Mouse (Mus musculus): ENCODE measurements around the gene Rdh16f1.
"Not testable (repeated sequence)": the region's sequence is repeated elsewhere in the genome, so short reads cannot be mapped to it uniquely, and the experiment has no call there.

The Rdh16f1 gene

DNA sequence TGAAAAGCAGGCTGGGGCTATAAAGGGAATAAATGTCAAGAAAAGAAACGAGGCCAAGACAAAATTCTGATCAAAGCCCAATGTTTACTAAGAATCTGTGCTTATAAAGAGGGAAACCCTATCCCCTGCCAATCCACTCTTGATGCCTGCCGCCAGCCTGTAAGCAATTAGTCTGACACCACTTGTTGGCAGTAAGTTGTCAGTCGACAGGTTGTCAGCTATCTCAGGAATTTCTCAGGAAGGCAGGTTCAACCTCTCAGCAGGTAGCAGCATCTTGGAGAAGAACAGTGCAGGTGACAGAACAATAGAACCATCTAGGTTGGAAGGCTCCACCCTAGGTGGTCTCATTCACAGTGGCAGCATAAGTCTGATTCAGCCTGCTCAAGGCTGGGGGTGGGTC, 69.5 kb downstream of the Rdh16f1 start:
- no peak for DNase-seq (ENCODE audit: low read depth)

DNA sequence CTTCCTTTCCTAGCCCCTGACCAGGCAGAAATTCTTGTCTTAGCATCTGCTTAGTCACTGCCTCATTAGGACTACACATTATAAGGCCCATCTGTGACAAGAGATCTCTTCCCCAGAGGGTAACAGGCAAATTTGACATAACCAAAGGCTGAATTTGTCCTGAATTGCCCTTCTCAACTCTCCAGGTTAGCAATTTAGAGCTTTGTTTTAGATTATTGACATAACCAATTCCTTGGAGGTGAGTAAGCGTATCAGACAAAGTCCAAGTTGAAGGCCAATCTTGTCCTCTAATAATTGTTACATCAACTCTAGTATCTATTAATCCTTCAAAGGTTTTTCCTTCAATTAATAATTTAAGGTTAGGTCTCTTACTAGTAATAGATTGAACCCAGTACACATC, 74.6 kb downstream of the Rdh16f1 start:
- DNase-seq (ENCODE audit: low read depth), result not testable (repeated sequence)

DNA sequence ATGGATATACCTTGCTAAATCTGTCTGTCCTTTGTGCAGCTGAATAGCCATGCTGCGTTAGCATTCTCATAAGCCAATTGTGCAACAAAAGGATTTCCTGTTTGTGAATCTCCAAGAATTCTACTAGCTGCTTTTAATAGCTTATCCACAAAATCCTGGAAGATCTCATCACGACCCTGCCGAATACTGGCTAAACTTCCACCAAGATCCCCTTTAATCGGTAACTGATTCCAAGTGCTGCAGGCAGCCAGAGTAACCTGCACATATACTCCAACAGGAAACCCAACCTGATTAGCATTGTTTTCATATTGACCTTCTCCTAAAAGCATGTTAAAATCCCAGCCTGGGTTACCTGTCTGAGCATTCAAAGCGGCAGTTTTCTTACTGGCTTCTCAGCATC, 75.7 kb downstream of the Rdh16f1 start:
- no peak for DNase-seq (ENCODE audit: low read depth)

DNA sequence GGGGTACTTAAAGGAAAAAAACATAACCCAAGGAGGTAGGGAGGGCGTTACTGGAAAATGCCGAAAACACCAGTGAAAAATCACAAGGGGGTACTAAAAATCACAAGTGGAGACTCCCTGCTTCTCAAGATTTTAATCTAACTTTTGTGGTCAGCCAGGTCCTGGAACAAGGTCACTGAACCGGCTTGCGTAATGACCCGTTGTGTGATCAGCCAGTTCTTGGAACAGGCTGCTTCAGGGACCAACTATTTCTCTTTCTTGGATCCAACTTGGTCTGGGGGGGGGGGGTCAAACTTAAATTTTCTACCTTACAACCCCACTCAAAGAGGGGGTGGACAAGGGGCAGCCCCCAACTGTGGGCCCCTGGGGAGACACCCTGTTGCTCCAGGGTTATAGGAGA, 78.2 kb downstream of the Rdh16f1 start:
- not testable (repeated sequence) for DNase-seq (ENCODE audit: low read depth)

DNA sequence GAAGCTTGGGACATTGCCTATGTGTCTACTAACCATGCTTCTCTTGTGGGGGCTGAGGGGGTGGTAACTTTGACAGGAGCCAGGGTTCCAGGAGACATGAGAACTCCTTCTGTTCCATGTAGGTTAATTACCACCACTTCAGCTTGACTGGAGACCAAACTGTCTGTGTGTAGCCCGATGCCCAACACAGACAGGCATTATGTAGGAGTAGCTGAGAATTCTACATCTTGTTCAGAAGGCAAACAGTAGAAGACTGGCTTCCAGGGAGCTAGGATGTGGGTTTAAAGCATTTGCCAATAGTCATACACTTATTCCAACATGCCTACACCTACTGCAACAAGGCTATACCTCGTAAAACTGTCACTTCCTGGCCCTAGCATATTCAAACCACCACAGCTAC, 79.0 kb downstream of the Rdh16f1 start:
- DNase-seq (ENCODE audit: low read depth), result no peak

DNA sequence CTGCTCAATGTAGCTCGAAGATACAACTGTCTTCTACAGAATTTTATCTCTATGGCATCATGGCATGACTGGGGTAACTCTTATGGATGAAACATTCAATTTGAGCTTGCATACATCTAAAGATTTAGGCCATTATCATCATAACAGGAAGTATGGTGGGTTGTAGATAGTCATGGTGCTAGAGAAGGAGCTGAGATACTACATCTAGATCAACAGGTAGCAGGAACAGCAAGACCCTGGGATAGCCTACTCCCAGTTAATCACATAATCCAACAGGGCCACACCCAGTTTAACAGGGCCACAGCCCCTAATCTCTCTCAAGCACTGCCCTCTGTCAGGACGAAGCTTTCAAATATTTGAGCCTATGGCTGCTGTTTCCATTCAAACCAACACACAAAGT, 81.2 kb downstream of the Rdh16f1 start:
- DNase-seq (ENCODE audit: low read depth), result no peak

Measured in induced T-regulatory cell, adult 2 months (primary cell).